Mouse (Mus musculus) T-helper 17 cell (primary cell): ENCODE data around the gene Litaf.

Source experiments
- in situ Hi-C, 2 experiments: fragments of 300-600 bp; cut with MboI, MseI; formaldehyde crosslinking; loops; 1 replicate in 1 of 2; 2 replicates in 1 of 2; pipeline ENCODE4 v1.15.1; 2025; ENCODE audit warnings: high pct_unique_total_duplicates in 2 of 2

Gene Litaf

DNA sequence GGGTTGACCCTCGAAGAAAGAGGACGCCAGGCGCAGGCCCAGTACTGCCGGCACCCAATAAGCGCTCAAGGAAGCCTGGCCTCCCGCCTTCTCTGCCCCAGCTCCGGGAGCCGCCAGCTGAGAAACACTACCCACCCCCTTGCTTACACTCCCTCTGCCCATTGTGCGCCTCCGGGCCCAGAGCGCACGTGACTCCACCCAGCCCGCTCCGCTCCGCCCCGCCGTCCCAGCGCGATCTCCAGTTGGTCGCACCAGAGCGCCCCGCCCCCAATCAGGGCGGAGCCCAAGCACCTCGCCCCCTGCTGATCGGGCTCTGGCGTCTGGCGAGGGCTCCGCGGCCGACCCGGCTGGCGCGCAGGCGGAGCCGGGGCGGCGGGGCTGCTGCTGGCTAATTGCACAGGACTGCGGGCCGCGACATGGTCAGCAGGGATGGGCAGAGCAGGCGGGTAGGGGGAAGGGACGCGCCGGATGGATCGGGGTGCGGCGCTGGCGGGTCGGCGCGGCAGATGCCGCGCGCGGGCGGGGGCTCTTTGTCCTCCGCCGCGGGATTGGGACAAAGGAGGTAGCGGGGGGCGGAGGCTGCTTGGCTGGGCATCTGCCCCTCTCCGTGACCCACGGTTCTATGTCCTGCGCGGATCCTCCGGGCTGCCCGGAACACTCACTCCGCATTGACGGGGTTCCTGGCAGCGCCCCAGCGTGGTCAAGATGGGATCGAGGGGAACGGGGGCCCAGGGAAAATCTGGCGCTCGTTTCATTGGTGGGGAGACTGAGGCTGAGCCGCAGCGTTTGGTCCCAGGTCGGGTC, at the start of gene Litaf:
Litaf (minus strand) TSS at position 129 of the 804 bp plus-strand sequence.
- in situ Hi-C loops: no loop called here

DNA sequence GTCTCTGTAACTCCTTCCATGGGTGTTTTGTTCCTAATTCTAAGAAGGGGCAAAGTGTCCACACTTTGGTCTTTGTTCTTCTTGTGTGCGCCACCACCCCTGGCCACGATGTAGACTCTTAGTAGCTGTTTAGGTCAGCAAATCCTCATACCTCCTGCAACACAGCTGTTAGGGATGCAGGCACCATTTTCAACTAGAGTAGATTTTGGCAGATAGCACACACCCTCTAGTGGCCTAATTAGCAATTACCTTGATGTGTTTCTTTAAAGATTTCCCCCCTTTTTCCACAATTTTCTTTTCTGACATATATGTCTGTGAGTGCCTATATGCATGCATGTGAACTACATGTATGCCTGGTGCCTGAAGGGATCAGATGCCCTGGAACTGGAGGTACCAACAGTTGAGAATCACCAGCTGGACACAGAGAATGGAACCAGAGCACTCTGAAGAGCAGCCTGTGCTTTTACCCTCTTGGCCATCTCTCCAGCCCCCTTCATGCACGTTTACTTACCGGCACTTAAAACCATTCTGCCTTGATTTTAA, 43.3 kb upstream of the Litaf start:
- in situ Hi-C loops: no loop called here

DNA sequence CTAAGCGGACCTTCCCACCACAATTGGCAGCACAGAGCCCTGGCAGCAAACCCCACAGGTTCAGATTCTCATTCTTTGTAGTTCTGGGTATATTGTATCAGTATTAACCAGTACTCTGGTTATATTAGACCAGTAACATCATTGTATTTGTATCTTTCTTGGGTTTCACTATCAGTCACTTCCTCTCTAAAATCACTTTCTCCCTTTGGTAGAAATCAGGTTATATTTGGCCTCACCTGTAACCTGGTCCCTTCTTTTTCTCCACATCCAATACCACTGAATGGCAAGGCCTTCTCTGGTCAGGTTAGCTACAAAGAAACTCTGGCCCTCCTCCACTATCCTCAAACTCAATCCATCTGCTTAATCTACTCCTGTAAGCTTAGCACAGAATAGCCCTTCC, 38.9 kb upstream of the Litaf start:
- in situ Hi-C loops: no loop called here

DNA sequence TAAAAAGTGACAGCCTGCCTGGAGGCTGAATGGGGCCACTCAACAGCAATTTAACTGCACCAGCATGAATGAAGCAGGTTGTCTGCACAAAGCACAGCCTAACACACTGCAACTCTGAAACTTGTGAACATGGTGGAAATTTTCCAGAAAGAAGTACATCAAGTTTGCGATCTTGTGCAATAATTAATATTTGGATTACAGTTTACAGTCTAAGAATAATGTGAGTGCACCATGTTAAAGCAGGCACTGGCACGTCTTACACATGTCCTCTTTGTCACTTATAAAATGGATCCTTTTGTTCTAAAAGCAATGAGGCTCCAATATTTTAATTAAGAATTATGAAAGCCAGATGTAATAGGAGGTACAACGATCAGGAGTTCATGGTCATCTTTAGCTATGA, 31.3 kb upstream of the Litaf start:
- in situ Hi-C loops: no loop called here

DNA sequence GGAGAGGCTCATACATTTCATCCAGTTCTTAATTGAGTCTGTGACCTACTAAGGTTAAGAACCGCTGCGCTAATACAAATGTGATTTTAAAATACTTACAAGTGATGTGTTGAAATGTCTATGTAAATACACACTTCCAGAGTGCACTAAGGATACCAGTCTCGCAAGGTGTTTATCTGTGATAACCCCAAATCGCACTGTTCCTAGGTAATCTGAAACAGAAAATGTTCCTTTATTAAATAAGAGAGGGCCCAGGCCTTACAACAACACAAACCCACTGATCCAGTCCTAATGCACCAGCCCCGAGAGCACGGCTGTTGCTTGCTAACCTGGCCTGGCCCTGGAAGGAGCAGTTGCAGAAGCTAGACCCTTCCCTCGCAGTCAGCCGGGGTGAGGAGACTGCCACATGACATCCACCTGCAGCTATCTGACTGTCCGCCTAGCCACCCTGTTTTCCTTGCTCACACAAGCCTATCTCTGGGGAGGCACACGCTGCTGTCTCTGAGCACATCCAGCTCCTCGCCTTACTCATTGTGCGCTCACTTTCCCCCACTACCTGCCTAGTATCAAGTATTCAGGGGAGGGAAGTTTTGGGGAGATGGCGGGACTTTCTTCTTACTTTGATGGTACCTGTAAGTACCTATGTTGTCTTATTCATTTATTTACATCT, 27.9 kb upstream of the Litaf start:
- in situ Hi-C loops: no loop called here

DNA sequence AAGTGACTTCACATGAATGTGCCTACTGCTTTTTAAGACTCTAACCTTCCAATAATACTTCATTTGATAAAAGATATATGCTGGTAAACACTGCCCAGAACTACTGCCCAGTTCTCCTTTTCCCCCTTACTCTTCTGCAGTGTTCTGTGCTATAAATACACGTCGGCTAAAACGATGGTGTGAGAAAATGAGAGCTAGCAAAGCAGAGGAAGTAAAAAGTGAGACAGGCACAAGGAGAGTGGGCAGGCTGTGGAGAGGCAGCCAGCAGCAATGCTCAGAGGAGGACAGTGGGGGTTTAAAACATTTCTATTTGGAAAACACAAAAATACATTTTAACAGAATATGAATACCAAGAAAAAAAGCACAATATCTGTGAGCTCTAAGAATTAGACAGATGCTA, 26.6 kb upstream of the Litaf start:
- in situ Hi-C loops: no loop called here

DNA sequence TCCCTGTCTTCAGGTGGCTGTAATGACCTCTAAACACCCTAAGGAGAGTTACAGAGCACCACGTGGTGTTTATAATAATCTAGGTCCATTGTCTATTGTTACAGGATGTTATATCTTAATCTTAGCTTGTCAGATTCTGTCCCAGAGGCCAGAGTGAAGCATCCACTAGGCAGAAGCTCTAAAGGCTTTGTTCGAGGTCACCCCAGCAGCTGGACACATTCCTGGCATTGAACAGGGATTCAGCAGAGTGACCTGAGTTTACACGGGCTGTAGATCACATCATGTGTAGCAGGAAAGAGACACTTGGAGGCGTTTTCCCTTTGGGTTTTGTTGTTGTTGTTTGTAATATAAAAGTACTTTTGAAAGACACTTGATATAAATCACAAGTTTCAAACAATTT, 26.1 kb upstream of the Litaf start:
- in situ Hi-C loops: no loop called here

DNA sequence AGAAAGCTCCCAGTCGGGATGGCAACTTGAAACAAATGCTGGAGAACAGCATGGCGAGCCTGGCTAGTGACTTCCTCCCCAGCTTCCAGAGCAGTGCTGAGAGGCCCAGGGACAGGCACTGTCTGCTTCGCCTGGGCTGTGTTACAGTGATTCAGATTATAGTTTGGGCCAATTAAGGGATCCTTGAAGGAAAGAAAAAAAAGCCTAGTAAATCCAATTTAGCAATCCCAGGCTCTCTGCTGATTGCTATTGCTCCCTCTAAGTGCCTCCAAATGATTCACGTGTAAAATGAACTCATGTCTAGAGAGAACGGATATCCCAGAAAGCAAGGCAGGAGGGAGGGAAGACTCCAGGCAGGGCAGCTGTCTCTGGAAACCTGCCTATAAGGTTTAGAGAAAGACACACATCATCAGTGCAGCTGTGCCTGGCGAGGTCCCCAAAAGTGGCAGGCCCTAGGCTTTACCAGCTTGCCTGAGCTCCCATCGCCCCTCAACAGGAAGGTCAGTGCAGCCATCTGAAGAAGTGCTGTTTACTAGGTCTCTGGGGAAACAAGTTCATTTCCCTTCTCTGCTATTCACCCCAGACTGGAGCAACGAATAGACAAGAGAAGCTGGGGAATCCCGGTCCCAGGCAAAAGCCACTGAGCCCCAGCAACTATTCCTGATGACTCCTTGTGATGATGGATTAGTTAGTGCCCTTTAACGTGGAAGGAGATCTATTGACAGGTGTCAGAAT, 25.0 kb upstream of the Litaf start:
- in situ Hi-C loops: no loop called here

DNA sequence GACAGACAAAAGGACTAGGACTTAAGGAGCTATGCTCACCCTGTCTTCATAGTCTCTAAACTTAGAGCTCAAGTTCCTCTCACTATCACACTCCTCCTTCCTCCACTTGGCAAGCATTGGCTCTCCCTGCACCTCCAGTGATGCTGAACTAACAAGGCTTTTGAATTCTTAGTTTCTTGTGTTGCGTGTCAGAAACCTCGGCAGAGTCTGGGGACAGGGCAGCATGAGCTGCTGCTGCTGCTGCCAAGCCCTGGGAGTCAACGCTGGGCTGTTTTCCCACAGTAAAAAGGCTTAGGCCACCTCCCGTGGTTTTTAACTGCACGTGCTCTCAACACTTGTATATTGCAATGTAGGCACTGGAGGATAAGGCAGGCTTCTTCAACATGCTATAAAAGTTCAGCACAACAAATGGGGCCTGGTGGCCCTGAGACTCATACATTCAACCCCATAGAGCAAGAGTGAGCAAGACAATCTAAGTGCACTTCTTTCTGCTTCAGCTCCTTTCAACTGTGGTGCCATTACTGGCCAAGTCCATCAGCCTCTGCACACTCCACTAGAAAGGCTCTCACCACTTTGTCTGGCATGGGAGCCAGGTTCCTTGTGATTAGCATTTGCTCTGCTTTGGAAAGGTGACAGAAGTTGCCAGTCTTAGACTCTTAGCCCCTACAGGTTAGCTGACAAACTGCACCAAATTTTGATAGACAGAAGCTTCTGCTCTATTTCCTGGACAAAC, 21.1 kb upstream of the Litaf start:
- in situ Hi-C loops: loop anchor here in 1 of 2 experiments (10.0 kb wide), 1 partner anchor 1078 kb away; no protein-coding TSS in a partner anchor

DNA sequence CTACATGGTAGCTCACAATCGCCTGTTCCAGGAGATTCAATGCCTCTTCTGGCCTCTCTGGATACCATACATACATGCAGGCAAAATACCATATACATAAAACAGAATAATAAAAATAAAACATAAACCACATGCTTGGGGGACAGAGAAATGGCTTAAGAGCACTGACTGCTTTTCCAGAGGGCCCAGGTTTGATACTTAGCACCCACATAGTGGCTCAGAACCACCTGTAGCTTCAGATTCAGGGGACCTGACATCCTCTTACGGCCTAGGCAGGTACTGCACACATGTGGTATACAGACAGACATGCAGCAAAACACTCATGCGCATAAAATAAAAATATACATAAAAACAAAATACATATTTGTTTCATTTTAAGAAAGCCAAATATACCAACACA, 20.3 kb upstream of the Litaf start:
- in situ Hi-C loops: loop anchor here in 1 of 2 experiments (10.0 kb wide), 1 partner anchor 1079 kb away; no protein-coding TSS in a partner anchor

DNA sequence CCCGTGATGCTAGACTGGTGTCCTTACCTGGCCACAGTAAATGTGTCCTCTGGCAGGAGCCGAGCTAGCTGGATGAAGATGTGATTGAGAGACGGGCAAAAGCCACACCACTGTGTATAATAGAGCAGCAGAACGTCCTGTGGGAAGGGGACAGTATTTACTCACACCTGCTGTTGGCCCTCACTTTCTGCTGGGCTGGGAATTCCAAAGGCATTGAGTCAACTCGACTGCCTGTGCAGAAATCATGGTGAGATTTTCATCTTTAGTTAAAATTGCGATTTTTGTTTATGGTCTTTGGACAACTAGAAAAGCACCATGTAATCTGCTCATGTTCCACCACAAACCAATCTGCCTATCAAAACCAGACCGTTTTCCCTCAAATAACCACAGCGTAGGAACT, 18.2 kb upstream of the Litaf start:
- in situ Hi-C loops: loop anchor here in 1 of 2 experiments (10.0 kb wide), 1 partner anchor 1081 kb away; no protein-coding TSS in a partner anchor

DNA sequence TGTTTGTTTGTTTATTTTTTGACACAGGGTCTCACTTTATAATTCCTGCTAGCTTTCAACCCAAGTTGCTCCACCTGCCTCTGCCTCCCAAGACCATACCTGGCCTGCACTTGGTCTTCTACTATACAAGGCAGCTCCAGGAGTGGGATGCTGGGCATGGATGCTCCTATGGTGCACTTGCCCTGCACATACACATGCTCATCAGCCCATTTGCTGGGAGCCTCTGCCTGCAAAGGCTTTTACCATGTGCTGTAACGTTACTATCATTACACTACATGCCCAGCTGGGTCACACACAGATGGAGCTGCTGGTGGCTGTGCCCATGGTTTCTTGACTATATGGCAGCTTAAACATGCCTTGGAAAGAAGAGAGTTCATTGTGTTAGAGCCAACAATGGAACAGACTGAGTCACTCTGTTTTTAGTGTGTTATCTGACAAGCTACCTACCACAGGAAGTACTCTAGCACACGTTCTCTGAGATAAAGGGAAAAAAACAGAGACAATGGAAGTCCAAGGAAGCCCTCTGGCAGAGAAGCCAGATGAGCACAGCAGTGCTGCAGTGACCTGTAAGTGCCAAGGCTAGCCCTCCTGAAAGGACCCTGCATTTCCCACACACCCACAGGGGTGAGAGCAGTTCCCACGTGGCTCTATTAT, 12.4 kb upstream of the Litaf start:
- in situ Hi-C loops: no loop called here

DNA sequence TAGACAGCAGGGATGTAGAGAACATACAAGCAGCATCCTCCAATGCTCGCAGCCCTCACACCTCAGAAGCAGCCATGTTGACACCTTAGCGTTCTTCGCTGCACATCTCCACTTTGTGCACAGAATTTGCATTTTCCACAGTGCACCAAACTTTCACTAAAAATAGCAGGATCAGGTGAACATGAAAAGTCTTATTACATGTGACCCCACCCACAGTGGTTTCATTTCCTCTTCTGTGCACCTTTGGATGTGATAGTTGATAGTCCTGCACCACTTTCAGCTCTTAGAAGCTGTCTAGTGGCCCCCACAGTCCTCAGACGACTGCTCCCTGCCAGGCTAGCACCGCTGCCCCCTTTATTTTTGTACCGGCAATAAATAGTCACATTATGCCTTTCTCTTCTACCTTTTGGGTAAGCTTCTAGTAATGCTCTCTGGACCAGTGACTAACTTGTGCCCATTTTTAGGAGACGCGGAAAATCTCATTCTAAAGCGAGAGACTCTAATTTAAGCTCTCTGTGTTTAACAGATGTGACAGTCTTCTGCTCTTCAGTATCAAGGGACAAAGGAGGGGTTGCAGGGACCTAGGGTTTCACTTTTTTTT, 11.7 kb upstream of the Litaf start:
- in situ Hi-C loops: no loop called here

DNA sequence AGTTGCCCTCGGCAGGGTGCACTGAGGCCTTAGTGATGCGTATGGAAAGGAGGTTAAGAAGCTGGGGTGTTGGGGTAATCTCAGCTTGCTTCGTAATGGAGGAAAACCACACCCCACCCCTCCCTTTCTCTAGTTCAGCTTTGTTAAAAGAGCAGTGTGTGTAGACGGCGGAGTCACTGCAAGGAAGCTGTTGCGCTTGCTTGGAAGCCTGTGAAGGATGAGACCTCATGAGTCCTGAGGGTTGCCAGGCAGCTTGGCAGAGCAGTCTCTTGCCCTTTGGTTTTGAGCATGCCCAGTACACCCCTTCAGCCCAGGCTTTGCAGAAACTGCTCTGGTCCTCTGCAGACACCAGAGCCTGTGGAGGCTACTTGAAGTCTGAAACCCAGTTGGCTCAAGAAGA, 7.1 kb upstream of the Litaf start:
- in situ Hi-C loops: no loop called here

DNA sequence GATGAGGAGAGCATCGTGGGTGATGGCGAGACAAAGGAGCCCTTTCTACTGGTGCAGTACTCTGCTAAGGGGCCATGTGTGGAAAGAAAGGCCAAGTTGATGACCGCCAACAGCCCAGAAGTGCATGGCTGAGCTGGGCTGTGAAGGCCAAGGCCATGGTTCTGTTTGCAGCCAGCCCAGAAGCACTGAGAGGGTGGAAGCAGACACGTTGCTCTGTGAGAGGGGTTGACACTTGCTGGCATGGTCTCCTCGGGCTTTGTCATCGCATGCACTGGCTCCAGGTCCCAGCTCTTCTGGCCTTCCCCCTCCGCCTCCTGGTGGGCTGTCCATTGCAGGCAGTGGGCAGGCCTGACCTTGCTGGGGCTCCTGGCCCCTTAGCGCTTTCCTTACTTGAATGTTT, 6.5 kb upstream of the Litaf start:
- in situ Hi-C loops: no loop called here

DNA sequence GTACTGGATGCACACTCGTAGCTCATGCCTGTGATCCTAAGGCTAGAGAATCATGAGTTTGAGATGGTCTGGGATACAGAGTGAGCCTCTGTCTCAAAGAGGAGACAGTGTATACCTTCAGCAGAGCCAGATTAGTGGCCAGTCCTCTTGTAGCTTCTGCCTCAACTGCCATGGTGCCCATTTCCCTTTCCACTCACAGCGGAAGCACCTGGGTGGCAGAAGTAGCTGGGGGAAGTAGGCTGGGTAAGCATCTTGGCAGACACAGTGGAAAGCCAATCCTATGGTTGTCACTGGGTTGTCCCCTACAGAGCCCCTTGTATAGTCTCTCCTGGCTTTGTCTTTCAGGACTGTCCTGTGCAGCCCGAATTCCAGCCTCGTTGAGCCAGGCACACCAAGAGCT, 5.9 kb upstream of the Litaf start:
- in situ Hi-C loops: no loop called here

DNA sequence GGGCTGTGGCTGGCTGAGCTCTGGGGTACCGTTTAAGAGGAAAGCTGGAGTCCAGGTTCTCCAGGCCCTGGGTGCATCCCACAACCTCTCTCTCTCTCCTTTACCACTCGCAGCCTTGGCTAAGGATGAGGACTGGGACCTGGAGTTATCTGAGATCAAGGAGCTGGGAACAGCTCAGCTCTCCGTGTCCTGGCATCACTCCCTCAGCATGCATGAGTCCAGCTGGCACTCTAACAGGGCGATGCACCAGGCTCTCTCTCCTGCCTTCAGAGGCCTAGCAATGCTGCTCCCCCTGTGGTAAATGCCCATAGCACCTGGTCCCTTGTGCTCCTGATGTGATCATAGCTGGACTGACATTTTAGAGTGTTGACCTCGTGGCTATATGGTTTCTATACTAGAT, 5.2 kb upstream of the Litaf start:
- in situ Hi-C loops: no loop called here

DNA sequence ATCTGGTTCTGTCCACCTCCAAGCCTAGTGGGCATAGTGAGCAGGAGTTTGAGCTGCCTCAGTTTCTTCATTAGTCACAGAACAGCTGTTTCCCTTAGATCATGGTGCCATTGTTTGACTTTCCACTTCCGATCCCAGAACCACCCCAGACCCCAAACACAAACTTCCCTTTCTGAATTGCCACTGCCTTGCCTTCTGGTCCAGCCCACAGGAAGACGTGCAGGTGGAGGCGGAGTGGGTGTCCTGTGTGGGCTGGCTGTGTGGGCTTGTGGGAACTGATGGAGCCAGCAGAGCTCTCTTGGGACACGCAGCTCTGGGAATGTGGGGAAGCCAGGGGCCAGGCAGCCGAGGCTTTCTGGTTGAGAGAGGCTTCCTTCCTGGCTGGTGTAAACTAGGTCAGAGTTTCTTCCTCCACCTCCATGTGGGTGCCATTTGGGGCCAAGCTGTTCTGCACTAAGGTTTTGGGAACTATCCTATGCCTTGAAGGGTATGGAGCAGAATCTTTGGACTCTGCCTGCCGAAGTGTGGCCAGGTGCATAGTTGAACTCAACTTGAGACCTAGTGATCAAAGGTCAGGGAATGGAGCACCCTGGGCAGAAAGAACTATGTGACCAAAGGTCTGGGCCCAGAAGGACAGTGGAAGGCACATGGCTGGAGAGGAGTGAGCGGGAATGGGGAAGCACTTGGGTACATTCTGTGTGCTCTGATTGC, 3.9 kb upstream of the Litaf start:
- in situ Hi-C loops: no loop called here

DNA sequence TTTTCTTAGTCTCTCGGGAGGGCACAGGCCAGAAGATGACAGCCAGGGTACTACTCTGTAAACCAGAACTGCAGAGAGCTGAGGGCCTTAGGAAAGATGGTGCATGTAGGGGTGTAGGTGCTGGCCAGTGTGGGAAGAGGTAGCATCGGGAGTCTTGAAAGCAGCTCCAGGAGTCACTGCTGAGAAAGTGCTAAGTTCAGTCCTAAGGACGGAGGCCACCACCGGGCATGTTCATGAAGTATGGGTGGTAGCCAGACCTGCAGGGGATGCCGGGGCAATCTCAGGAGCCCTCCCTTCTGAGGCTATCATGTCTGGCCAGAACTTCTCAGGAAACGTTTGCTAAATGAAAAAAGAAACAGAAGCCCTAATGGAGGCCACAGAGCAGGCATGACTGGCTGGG, 3.3 kb upstream of the Litaf start:
- in situ Hi-C loops: no loop called here

DNA sequence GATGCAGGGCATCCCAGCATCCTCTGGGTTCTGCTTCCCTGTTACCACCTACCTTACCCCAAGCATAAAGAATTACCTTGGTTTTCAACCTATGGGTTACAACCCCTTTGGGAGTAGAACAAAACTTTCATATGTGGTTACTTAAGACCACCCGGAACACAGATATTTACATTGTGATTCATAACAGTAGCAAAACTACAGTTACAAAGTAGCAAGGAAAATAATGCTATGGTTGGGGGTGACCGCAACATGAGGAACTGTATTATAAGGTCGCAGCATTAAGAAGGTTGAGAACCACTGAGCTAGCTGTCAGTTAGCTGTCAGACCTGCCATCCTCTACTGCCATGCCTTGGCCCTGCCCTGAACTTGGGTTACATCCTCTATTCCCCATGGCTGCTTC, 2.7 kb upstream of the Litaf start:
- in situ Hi-C loops: no loop called here
